Mouse (Mus musculus) ES-Bruce4 (cell line): ENCODE data around the gene Dctn2.

ENCODE experiments used
- CTCF ChIP-seq: IDR thresholded peaks from one replicate; pipeline ENCODE4 v1.8.1; 2011; ENCODE audit warnings: low read depth, low read length
- EP300 ChIP-seq: IDR thresholded peaks from 2 replicates; pipeline ENCODE4 v1.6.1; 2011; ENCODE audit warnings: low read depth, low read length; ENCODE audit not compliant: insufficient read depth
- POLR2A ChIP-seq: IDR thresholded peaks from one replicate; pipeline ENCODE4 v1.8.1; 2011; ENCODE audit warnings: low read length; ENCODE audit not compliant: insufficient read depth

DNA sequence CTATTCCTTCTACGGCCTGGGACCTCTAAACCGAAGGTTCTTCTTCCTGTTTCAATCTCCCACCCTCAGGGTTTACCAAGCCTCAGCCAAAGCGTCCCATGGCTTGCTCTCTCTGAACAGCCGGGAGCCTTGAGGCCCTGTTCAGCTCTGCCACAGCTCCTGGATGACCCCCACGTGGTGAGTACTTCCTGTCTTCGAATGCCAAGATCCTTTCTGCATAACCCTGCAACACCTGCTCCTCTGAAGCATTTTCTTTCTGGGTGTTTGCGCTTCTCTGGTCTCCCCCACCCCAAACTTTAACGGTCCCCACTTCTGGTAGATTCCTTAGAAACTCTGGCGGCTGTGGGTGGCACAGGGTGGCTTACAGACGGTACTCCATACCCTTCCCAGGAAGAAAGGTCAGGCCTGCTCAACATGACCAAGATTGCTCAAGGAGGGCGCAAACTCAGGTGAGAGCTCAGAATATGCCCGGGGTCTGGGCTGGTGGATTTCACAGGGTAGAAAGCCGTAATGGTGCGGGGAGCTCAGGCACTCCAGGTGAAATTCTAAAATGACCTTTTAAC lies 59.4 kb downstream of the Dctn2 start:
- TF ChIP-seq CTCF, result no peak
- no peak for TF ChIP-seq EP300
- no peak for TF ChIP-seq POLR2A
